Mouse (Mus musculus): ENCODE measurements at regions not wholly inside any gene's neighbourhood (a gene's known extent, or its start where the extent isn't known, plus 50 kb on each side); places are given as distances from the start of the nearest gene placed in this dataset.

- TF ChIP-seq CHD2 (IDR thresholded peaks at IDR 0.05; ENCODE audit: low read depth, low read length) (no peak), ZNF384 (IDR thresholded peaks at IDR 0.05; ENCODE audit: low read depth, low read length) (no peak), MAFK (IDR thresholded peaks at IDR 0.05; ENCODE audit: insufficient read depth, low read depth, low read length) (no peak), HCFC1 (IDR thresholded peaks at IDR 0.05; ENCODE audit: borderline replicate concordance, insufficient read depth, low read length) (no peak)
Observed at GRCm38 (mm10) chr17:51585263-51585662, 247.8 kb downstream of the Satb1 start.

Data from ES-E14 (cell line).